Mouse (Mus musculus): ENCODE measurements at regions not wholly inside any gene's neighbourhood (a gene's known extent, or its start where the extent isn't known, plus 50 kb on each side); places are given as distances from the start of the nearest gene placed in this dataset.

DNA sequence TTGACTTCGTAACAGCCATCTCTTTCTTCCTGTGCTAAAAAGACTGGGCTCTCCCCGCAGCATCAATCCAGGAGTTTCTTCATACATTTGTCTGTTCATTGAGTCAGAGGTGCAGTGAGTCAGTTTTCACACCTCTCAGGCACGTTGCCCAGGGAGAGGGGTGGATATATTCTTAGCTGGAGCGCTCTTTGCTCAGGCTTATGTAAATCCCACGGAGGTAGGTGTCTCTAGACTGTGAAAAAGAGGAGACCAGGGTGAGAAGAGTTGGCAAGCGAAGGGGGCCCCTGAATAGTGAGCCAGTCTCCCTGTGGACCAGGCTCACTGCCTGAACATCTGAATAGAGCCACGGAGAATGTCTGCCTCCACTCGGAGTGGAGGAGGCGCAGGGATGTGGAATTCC lies 139.0 kb downstream of the Cartpt start:
- Histone ChIP-seq H3K4me1 (ENCODE audit: control insufficient read depth, insufficient read depth, low read length) (no peaks in the 10 kb centered on the region), H3K27ac (ENCODE audit: control insufficient read depth, insufficient read depth, low read depth, low read length) (no peak overlapping the region), H3K27me3 (ENCODE audit: control insufficient read depth, insufficient read depth, low read length) (no peaks in the 10 kb centered on the region)

GRCm38 (mm10) chr13:99761423-99761822 lies 139.5 kb downstream of the Cartpt start:
- TF ChIP-seq POLR2A (IDR thresholded peaks at IDR 0.05; ENCODE audit: control insufficient read depth, low read depth, low read length) = no peak
- no peaks in the 10 kb centered on the region for H3K36me3 ChIP-seq (ENCODE audit: control insufficient read depth, insufficient read depth, low read length)
- no peak overlapping the region for H3K4me3 ChIP-seq (ENCODE audit: control insufficient read depth, low read depth, low read length)
- H3K27me3 ChIP-seq (ENCODE audit: control insufficient read depth, insufficient read depth, low read length) = no peaks in the 10 kb centered on the region
- H3K4me1 ChIP-seq (ENCODE audit: control insufficient read depth, insufficient read depth, low read length) = no peaks in the 10 kb centered on the region
- H3K27ac ChIP-seq (ENCODE audit: control insufficient read depth, insufficient read depth, low read depth, low read length) = no peak overlapping the region

More for the DNA sequence above, 139.0 kb downstream of the Cartpt start:
- Histone ChIP-seq H3K36me3 (ENCODE audit: control insufficient read depth, insufficient read depth, low read length) (no peaks in the 10 kb centered on the region), H3K4me3 (ENCODE audit: control insufficient read depth, low read depth, low read length) (no peak overlapping the region)
- TF ChIP-seq CTCF (IDR thresholded peaks at IDR 0.05; ENCODE audit: control insufficient read depth, insufficient read depth, insufficient replicate concordance, low read depth, low read length) (no peak), POLR2A (IDR thresholded peaks at IDR 0.05; ENCODE audit: control insufficient read depth, low read depth, low read length) (no peak)

GRCm38 (mm10) chr13:99760646-99761045 lies 140.2 kb downstream of the Cartpt start:
- Histone ChIP-seq H3K27me3 (ENCODE audit: control insufficient read depth, insufficient read depth, low read length) (no peaks in the 10 kb centered on the region), H3K27ac (ENCODE audit: control insufficient read depth, insufficient read depth, low read depth, low read length) (no peak overlapping the region), H3K4me1 (ENCODE audit: control insufficient read depth, insufficient read depth, low read length) (no peaks in the 10 kb centered on the region), H3K36me3 (ENCODE audit: control insufficient read depth, insufficient read depth, low read length) (no peaks in the 10 kb centered on the region), H3K4me3 (ENCODE audit: control insufficient read depth, low read depth, low read length) (no peak overlapping the region)
- TF ChIP-seq POLR2A (IDR thresholded peaks at IDR 0.05; ENCODE audit: control insufficient read depth, low read depth, low read length) (no peak), CTCF (IDR thresholded peaks at IDR 0.05; ENCODE audit: control insufficient read depth, insufficient read depth, insufficient replicate concordance, low read depth, low read length) (no peak)

DNA sequence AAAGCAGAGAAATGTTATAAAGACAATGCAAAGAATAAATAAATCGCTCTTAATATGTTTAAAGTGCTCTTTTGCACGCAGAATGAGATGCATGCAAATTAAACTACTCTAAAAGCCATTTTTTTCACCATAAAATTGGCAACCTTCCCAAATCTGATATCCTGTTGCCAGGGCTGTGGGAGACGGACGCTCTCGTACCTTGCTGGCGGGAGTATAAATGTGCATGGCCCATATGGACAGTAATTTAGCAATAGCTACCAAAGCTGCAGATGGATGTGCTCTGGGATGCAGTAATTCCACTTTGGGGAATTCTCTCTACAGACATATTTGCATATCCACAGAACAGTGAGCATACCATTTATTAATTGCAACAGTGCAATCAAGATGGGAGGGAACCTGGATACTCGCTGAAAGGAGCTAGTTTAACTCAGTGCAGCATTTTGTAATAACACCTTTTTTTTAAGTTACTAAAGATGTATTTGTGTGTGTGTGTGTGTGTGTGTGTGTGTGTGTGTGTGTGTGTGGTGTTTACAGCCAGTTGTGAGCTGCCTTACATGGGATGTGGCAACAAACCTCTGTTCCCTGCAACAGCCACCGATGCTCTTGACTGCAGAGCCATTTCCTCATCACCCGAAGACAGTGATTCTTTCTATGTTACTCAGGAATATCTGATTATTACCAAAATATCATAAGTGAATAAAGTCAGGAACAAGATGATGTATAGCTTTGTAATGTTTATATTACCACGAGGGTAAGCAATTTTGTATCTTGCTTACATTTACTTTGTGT lies 141.4 kb downstream of the Cartpt start:
- Histone ChIP-seq H3K27ac (ENCODE audit: control insufficient read depth, insufficient read depth, low read depth, low read length) (no peak overlapping the region), H3K36me3 (ENCODE audit: control insufficient read depth, insufficient read depth, low read length) (no peaks in the 10 kb centered on the region), H3K27me3 (ENCODE audit: control insufficient read depth, insufficient read depth, low read length) (no peaks in the 10 kb centered on the region), H3K4me1 (ENCODE audit: control insufficient read depth, insufficient read depth, low read length) (no peaks in the 10 kb centered on the region), H3K4me3 (ENCODE audit: control insufficient read depth, low read depth, low read length) (no peak overlapping the region)
- TF ChIP-seq CTCF (IDR thresholded peaks at IDR 0.05; ENCODE audit: control insufficient read depth, insufficient read depth, insufficient replicate concordance, low read depth, low read length) = no peak
- no peak for TF ChIP-seq POLR2A (IDR thresholded peaks at IDR 0.05; ENCODE audit: control insufficient read depth, low read depth, low read length)

DNA sequence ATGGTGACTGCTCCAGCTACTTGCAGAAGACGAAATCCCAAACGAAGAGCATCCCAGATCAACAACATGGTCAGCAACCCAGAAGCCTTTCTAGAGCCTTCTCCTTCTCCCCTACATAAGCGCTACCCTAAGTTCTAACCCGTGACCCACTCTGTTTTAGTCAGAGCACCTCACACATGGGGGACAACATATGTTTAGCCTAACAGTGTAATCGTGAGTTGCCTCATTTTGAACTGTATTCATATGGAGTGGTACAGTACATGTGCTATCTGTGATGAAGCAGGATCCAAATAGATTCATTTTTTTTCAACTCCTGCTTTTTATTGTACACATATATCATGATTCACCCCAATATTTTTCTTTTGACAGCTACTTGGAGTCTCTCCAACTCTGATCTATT lies 146.2 kb downstream of the Cartpt start:
- Histone ChIP-seq H3K27me3 (ENCODE audit: control insufficient read depth, insufficient read depth, low read length) (no peaks in the 10 kb centered on the region), H3K27ac (ENCODE audit: control insufficient read depth, insufficient read depth, low read depth, low read length) (no peak overlapping the region), H3K4me1 (ENCODE audit: control insufficient read depth, insufficient read depth, low read length) (no peaks in the 10 kb centered on the region), H3K36me3 (ENCODE audit: control insufficient read depth, insufficient read depth, low read length) (no peaks in the 10 kb centered on the region), H3K4me3 (ENCODE audit: control insufficient read depth, low read depth, low read length) (no peak overlapping the region)
- TF ChIP-seq POLR2A (IDR thresholded peaks at IDR 0.05; ENCODE audit: control insufficient read depth, low read depth, low read length) = no peak
- TF ChIP-seq CTCF (IDR thresholded peaks at IDR 0.05; ENCODE audit: control insufficient read depth, insufficient read depth, insufficient replicate concordance, low read depth, low read length) = no peak

DNA sequence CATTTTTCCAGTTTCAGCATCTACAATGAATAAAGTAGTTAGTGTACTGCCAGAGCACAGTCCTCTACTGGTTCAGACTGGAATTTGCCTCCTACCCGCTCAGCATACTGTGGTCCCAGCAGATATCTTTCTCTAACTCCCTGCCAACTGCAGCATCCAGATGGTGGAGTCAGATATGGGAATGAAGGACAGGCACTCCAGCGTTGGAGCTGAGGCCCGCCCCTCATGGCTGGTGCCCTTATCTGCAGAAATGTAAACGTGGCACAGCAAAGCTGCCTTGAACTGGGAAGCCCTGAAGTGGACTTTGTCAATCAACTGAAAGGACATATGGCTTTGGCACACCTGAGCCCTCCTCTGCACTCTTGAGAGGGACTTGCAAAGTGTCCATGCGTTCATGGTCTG lies 146.6 kb downstream of the Cartpt start:
- no peaks in the 10 kb centered on the region for H3K27me3 ChIP-seq (ENCODE audit: control insufficient read depth, insufficient read depth, low read length)
- no peak overlapping the region for H3K4me3 ChIP-seq (ENCODE audit: control insufficient read depth, low read depth, low read length)
- no peaks in the 10 kb centered on the region for H3K36me3 ChIP-seq (ENCODE audit: control insufficient read depth, insufficient read depth, low read length)
- no peaks in the 10 kb centered on the region for H3K4me1 ChIP-seq (ENCODE audit: control insufficient read depth, insufficient read depth, low read length)
- no peak for TF ChIP-seq POLR2A (IDR thresholded peaks at IDR 0.05; ENCODE audit: control insufficient read depth, low read depth, low read length)
- TF ChIP-seq CTCF (IDR thresholded peaks at IDR 0.05; ENCODE audit: control insufficient read depth, insufficient read depth, insufficient replicate concordance, low read depth, low read length) = no peak
- H3K27ac ChIP-seq (ENCODE audit: control insufficient read depth, insufficient read depth, low read depth, low read length) = no peak overlapping the region

DNA sequence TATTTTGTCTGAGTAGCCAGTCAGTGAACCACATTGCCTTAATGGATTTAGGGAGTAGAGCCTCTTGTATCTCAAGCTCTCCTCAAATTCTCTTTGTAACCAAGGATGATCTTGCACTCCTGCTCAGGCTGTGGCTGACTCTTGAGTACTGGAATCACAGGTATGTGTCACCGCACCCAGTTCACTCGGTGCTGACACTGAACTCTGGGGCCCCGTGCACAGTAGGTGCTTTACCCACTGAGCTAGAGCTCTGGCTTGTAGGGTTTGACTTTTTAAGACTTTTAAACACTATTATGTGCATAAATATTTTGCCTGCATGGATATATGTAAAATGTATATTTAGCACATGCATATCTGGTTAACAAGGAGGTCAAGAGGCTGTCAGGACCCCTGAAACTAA lies 147.4 kb downstream of the Cartpt start:
- no peaks in the 10 kb centered on the region for H3K27me3 ChIP-seq (ENCODE audit: control insufficient read depth, insufficient read depth, low read length)
- TF ChIP-seq POLR2A (IDR thresholded peaks at IDR 0.05; ENCODE audit: control insufficient read depth, low read depth, low read length) = no peak
- no peak for TF ChIP-seq CTCF (IDR thresholded peaks at IDR 0.05; ENCODE audit: control insufficient read depth, insufficient read depth, insufficient replicate concordance, low read depth, low read length)

More for the DNA sequence above, 147.4 kb downstream of the Cartpt start:
- no peaks in the 10 kb centered on the region for H3K4me1 ChIP-seq (ENCODE audit: control insufficient read depth, insufficient read depth, low read length)
- no peak overlapping the region for H3K4me3 ChIP-seq (ENCODE audit: control insufficient read depth, low read depth, low read length)
- H3K27ac ChIP-seq (ENCODE audit: control insufficient read depth, insufficient read depth, low read depth, low read length) = no peak overlapping the region
- H3K36me3 ChIP-seq (ENCODE audit: control insufficient read depth, insufficient read depth, low read length) = no peaks in the 10 kb centered on the region

Data from testis, adult 2 months (tissue).